Mouse (Mus musculus) C2C12 (cell line): ENCODE measurements around the gene Olfr59. TPM values are rescaled to one million over a fixed set of nuclear protein-coding genes. Genes with fewer than 3 reads are reported as not detected.

Experiments used
- H3K27me3 ChIP-seq: one replicate; pipeline ENCODE4 v1.6.1; 2011; ENCODE audit not compliant: control insufficient read depth, insufficient read depth, insufficient read length
- H3K36me3 ChIP-seq: one replicate; pipeline ENCODE4 v1.6.1; 2011; ENCODE audit not compliant: control insufficient read depth, insufficient read depth
- H3K4me3 ChIP-seq: one replicate; pipeline ENCODE4 v1.5.1; 2011; ENCODE audit warnings: mild to moderate bottlenecking, control low read depth; ENCODE audit not compliant: poor library complexity, insufficient read depth, severe bottlenecking
- H3K79me2 ChIP-seq: one replicate; pipeline ENCODE4 v1.6.1; 2011; ENCODE audit not compliant: control insufficient read depth, insufficient read depth
- H3K79me3 ChIP-seq: one replicate; pipeline ENCODE4 v1.6.1; 2011; ENCODE audit warnings: low read depth, control low read depth
- H3ac ChIP-seq: one replicate; pipeline ENCODE3; 2011; ENCODE audit warnings: low read depth; ENCODE audit not compliant: control insufficient read depth, insufficient read length
- CEBPB ChIP-seq: IDR thresholded peaks from one replicate; pipeline ENCODE4 v1.6.1; 2011; ENCODE audit warnings: low read depth, mild to moderate bottlenecking, control low read depth, moderate library complexity
- CTCF ChIP-seq: IDR thresholded peaks from one replicate; pipeline ENCODE4 v1.5.1; 2011; ENCODE audit not compliant: control insufficient read depth, insufficient read depth, insufficient read length
- FOSL1 ChIP-seq: IDR thresholded peaks from one replicate; pipeline ENCODE4 v1.8.0; 2011; ENCODE audit warnings: mild to moderate bottlenecking, low read length; ENCODE audit not compliant: poor library complexity, insufficient read depth, severe bottlenecking
- MAX ChIP-seq: IDR thresholded peaks from one replicate; pipeline ENCODE4 v1.6.1; 2011; ENCODE audit warnings: mild to moderate bottlenecking, control low read depth
- MYOD1 ChIP-seq: IDR thresholded peaks from one replicate; pipeline ENCODE4 v1.6.1; 2011; ENCODE audit warnings: low read depth; ENCODE audit not compliant: control insufficient read depth, insufficient read length
- MYOG ChIP-seq: IDR thresholded peaks from one replicate; pipeline ENCODE4 v1.6.1; 2011; ENCODE audit not compliant: control insufficient read depth, insufficient read length; ENCODE audit errors: extremely low read depth
- USF1 ChIP-seq: IDR thresholded peaks from one replicate; pipeline ENCODE4 v1.6.1; 2011; ENCODE audit warnings: low read depth, mild to moderate bottlenecking, control low read depth, moderate library complexity
- polyA plus RNA-seq: library from polyadenylated mRNA; unstranded; fragments of >200 nt; fragmentation: generic; extraction: Trizol; gene quantifications from one replicate; pipeline ENCODE4 v1.2.1, GENCODE M21; 2012; ENCODE audit warnings: missing spikeins

Gene Olfr59
- polyA plus RNA-seq, 1 experiment = not detected

DNA sequence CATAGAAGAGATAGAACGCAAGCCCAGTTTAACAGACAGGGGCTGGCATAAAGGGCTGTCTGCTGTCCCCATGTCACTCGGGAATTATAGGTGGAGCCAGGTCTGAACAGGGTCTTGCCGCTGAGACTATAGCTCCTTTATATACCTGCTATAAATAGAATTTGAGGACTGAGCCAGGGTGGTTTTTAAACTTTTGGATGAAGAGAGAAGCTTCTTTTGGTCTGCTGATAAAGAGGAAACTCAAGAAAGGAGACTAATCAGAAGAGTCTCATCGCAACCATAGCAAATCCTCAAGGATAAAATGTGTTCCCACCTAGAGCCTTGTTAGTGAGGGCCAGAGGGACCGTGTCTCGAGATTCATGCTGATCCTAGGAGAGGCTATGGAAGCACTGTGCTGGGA, 54.4 kb downstream of the Olfr59 start, which contains the start of gene Olfr410:
Gene Olfr410, minus strand, starts transcription at position 101 of the 400 bp plus-strand sequence.
- H3K79me3 ChIP-seq = no peaks in the 10 kb centered on the region
- no peak for TF ChIP-seq CTCF
- TF ChIP-seq FOSL1 = no peak
- no peak for TF ChIP-seq MYOD1
- TF ChIP-seq MAX = no peak
- TF ChIP-seq MYOG = no peak
- no peak for TF ChIP-seq CEBPB
- TF ChIP-seq USF1 = no peak
- no peaks in the 10 kb centered on the region for H3K79me2 ChIP-seq
- no peak within 1 kb of the TSS for H3K4me3 ChIP-seq
- H3K27me3 ChIP-seq = no peaks in the 10 kb centered on the region
- no peaks in the 10 kb centered on the region for H3K36me3 ChIP-seq
- no peak within 1 kb of the TSS for H3ac ChIP-seq

Other genes starting within 250 kb of the Olfr59 start
- gene Olfr139, start 227.2 kb upstream of the Olfr59 start, polyA plus RNA-seq = not detected
- gene Olfr399, start 227.1 kb upstream of the Olfr59 start, polyA plus RNA-seq = not detected
- gene Zfp616, start 213.8 kb upstream of the Olfr59 start, polyA plus RNA-seq = not detected
- gene Olfr401, start 170.0 kb upstream of the Olfr59 start, polyA plus RNA-seq = not detected
- not detected for gene Olfr402, start 130.2 kb upstream of the Olfr59 start, polyA plus RNA-seq
- not detected for gene Olfr403, start 97.5 kb upstream of the Olfr59 start, polyA plus RNA-seq
- not detected for gene Olfr43, start 72.4 kb upstream of the Olfr59 start, polyA plus RNA-seq
- not detected for gene Olfr406, start 23.9 kb upstream of the Olfr59 start, polyA plus RNA-seq
- gene Olfr410, start 54.3 kb downstream of the Olfr59 start, polyA plus RNA-seq = not detected
- not detected for gene Olfr411, start 68.9 kb downstream of the Olfr59 start, polyA plus RNA-seq
- gene Olfr412, start 78.3 kb downstream of the Olfr59 start, polyA plus RNA-seq = not detected